ENCODE assay signal across 23 mouse cellular contexts in the genomic region with DNA sequence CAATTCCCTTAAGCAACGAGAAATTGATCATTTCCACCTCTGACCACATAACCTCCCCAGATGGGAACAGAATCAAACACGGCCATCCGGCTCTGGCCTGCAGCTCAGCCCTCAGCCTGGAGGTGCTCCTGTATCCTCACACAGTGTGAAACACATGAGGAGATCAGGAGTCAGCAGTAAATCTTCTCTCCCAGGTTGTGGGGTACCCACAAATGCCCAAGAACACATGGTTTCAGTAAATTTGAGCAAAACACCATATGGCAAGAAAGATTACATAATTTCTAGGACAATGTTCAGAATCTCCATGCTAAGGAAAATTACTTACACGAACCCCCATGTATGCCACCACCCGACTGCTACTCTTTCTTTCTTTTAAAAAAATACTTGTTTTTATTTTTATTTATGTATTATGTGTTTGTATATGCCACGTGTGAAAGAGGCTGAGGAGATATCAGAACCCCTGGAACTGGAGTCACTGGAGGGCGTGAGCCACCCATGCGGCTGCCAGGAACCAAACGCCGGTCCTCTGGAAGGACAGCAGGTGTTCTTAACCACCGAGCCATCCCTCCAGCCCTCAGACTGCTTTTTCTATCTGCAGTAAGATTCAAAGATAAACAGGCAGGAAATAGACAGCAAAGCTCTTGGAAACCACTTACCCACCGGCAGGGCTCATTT.
DNase-seq lines count a peak whose midpoint lies in the region; ATAC-seq lines count a peak whose summit lies in the region.
"Had no signal": no experiment of that assay in that cellular context is flagged by ENCODE, and none has a peak within 500 bp of the region (broad histone marks: within the 10 kb centered on the region; RNA-seq: fewer than 3 reads in every experiment).

No protein-coding gene starts in this region.

- no peak overlapping the region for H3K27ac ChIP-seq in forebrain, embryonic 13.5 days
- H3K27ac ChIP-seq: embryonic facial prominence, embryonic 13.5 days; heart, embryonic 13.5 days; hindbrain, postnatal 0 days; liver, embryonic 13.5 days had no signal

- no peaks in the 10 kb centered on the region for H3K9me3 ChIP-seq in forebrain, embryonic 13.5 days (replicated peaks)
- H3K9me3 ChIP-seq: embryonic facial prominence, embryonic 13.5 days; heart, embryonic 13.5 days; liver, embryonic 13.5 days had no signal

- no peaks in the 10 kb centered on the region for H3K27me3 ChIP-seq in forebrain, embryonic 13.5 days
- H3K27me3 ChIP-seq: embryonic facial prominence, embryonic 13.5 days; heart, embryonic 13.5 days; liver, embryonic 13.5 days had no signal

- no peak for DNase-seq in cerebellum, postnatal 4 days (ENCODE audit: low spot score in 2 of 2)
- DNase-seq in left cerebral cortex, postnatal 36 days (ENCODE audit: low spot score in 2 of 2), result peak; percentile 20 to 32
- no peak for DNase-seq in left cerebral cortex, postnatal 4 days
- DNase-seq in cerebellum, adult 11-12 months, result peak; percentile 83
- peak; percentile 63 to 69 for DNase-seq in cerebellum, postnatal 25 days
- no peak for DNase-seq in kidney, postnatal 36 days
- DNase-seq: adrenal gland, postnatal 14 days; gastrocnemius, postnatal 14 days; heart, adult 18-20 months; heart, postnatal 14 days; kidney, postnatal 25 days; liver, embryonic 13.5 days; lung, adult 2 months; lung, postnatal 14 days; right cerebral cortex, postnatal 14 days had no signal

- H3K4me1 ChIP-seq in forebrain, embryonic 13.5 days, result peaks cover 8% of the 10 kb centered on the region; the same call in 1 of the 2 replicates
- H3K4me1 ChIP-seq: liver, embryonic 13.5 days had no signal

- intact Hi-C loops in left cerebral cortex, postnatal 36 days (cut with DNase I), result loop anchor here (5.0 kb wide), 1 partner anchor 83 kb away; the partner anchor contains the start of gene Kif13a
- intact Hi-C loops in left cerebral cortex, postnatal 4 days (cut with DNase I), result no loop called here

- H3K9ac ChIP-seq in forebrain, embryonic 13.5 days, result no peak overlapping the region
- H3K9ac ChIP-seq: embryonic facial prominence, embryonic 13.5 days; heart, embryonic 13.5 days; liver, embryonic 13.5 days had no signal

- H3K4me2 ChIP-seq in forebrain, embryonic 13.5 days, result no peak overlapping the region
- H3K4me2 ChIP-seq: embryonic facial prominence, embryonic 13.5 days; heart, embryonic 13.5 days; liver, embryonic 13.5 days; midbrain, embryonic 11.5 days had no signal

- ATAC-seq in cerebellum, adult (ENCODE audit: insufficient number of reproducible peaks, low FRiP score, low TSS enrichment), result peak; percentile 50; the same call in 1 of the 2 replicates
- no peak for ATAC-seq in forebrain, embryonic 13.5 days
- ATAC-seq: forebrain, embryonic 14.5 days; hindbrain, postnatal 0 days; intestine, embryonic 16.5 days had no signal

- 84% methylated on average over 12 of the region's 12 CpGs for WGBS in forebrain, embryonic 13.5 days

- H3K4me3 ChIP-seq in forebrain, embryonic 13.5 days, result no peak overlapping the region
- H3K4me3 ChIP-seq: embryonic facial prominence, embryonic 13.5 days; heart, embryonic 13.5 days; liver, embryonic 13.5 days had no signal

- no peaks in the 10 kb centered on the region for H3K36me3 ChIP-seq in forebrain, embryonic 13.5 days (ENCODE audit: poor library complexity, severe bottlenecking)
- H3K36me3 ChIP-seq: embryonic facial prominence, embryonic 13.5 days; liver, embryonic 13.5 days had no signal

Comparison
In these comparisons a context has a peak if more than half of its experiments do, and no peak if none do; other contexts are left out.
1. DNase-seq: peak in left cerebral cortex, postnatal 36 days (2 of 2), cerebellum, adult 11-12 months (single experiment) and cerebellum, postnatal 25 days (2 of 2); none in cerebellum, postnatal 4 days (0 of 2), left cerebral cortex, postnatal 4 days (single experiment) and kidney, postnatal 36 days (0 of 2).